Mouse (Mus musculus) olfactory bulb, adult 2 months (tissue): Measurements from ENCODE around the gene Ninj2.

Source experiments
- CTCF ChIP-seq: fragments of 200-500 bp; IDR thresholded peaks from 2 replicates; pipeline ENCODE4 v1.5.1; 2012; ENCODE audit warnings: low read depth, mild to moderate bottlenecking, low read length, moderate library complexity; ENCODE audit not compliant: insufficient read depth
- POLR2A ChIP-seq: fragments of 200-500 bp; IDR thresholded peaks from 2 replicates; pipeline ENCODE4 v1.6.1; 2012; ENCODE audit warnings: mild to moderate bottlenecking, low read depth, low read length, moderate library complexity; ENCODE audit not compliant: insufficient read depth

GRCm38 (mm10) chr6:120199638-120200394, 106.7 kb downstream of the Ninj2 start:
- no peak for TF ChIP-seq CTCF
- TF ChIP-seq POLR2A = no peak
